Mouse (Mus musculus): ENCODE data around the gene St5. TPM values are rescaled to one million over a fixed set of nuclear protein-coding genes. Genes with fewer than 3 reads are reported as not detected.

Gene St5
- total RNA-seq, 2 experiments from 2014 or later, result 14.1 to 15.1 TPM

- peak in 1 of 2 experiments; percentile 17 for DNase-seq (ENCODE audit: low spot score in 2 of 2)
- intact Hi-C loops (cut with DNase I), result no loop called here
These were observed 592 bp upstream of the St5 start for GRCm38 (mm10) chr7:109704016-109704377.

- no peak for DNase-seq (ENCODE audit: low spot score in 2 of 2)
- intact Hi-C loops (cut with DNase I), result no loop called here
These were observed 684 bp downstream of the St5 start for GRCm38 (mm10) chr7:109702721-109703120.

DNA sequence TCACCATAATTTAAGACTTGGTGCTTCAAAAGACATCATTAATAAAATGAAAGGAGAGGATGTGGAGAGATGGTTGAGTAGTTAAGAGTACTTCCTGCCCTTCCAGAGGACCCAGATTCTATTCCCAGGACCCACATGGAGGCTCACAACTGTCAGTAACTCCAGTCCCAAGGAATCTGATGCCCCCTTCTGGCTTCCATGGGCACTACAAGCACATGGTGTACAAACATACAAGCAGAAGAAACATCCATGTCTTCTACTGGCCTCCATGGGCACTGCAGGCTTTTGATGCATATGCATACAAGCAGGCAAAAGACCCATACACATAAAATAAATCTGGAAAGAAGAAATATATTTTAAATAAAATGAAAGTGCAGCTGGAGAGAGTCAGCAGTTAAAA lies 3.2 kb downstream of the St5 start:
- DNase-seq (ENCODE audit: low spot score in 2 of 2), result no peak
- intact Hi-C loops (cut with DNase I), result no loop called here

- intact Hi-C loops (cut with DNase I), result no loop called here
- DNase-seq (ENCODE audit: low spot score in 2 of 2), result no peak
These were observed 8.1 kb downstream of the St5 start for GRCm38 (mm10) chr7:109695339-109695726.

DNA sequence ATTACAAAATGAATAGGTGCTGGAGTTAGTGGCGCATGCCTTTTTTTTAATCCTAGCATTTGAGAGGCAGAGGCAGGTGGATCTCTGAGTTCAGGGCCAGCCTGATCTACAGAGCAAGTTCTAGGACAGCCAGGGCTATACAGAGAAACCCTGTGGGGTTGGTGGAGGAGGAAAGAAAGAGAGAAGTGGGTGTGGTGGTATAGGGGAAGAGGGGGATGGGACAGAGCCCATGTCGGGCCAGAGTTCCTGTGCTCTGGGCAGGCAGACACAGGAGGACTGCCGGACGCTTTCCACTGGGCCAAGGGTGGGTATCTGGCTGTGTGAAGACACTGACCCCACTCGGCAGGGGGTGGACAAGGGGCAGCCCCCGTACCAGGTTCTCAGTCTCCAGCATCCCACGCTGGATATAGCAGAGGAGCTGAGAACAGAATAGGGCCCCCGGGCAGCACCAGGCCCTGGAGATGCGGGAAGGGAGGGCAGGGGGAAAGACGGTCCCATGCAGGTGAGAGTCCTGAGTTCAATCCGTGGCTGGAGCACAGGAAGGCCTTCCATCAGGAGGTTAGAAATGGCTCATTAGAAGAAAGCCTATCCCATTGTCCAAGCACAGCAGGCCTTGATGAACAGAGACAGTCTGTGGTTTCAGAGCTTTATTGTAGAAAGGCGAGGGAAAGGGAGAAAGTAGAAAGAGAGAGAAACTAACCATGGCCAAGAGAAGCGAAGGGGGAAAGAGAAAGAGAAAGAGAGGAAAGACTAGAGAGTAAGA lies 8.6 kb downstream of the St5 start:
- intact Hi-C loops (cut with DNase I), result no loop called here
- no peak for DNase-seq (ENCODE audit: low spot score in 2 of 2)

DNA sequence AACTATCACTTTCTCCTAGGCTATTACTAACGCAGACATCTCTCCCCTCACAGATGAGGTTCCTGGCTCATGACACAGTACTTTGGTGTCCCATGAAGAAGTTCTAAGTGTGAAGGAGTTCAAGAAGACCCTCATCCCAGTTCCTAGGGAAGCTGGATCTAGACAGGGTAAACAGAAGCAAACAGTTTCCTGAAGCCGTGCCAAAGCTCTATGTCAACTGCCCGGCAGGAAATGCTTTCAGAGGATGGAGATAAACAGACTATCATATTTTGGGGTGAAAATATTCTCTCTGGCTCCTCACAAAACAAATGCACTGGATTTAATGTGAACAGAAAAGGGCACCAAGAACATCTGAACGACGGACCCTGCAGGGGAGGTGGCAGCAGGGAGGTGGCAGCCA lies 12.4 kb downstream of the St5 start:
- DNase-seq (ENCODE audit: low spot score in 2 of 2), result no peak
- intact Hi-C loops (cut with DNase I), result no loop called here

DNA sequence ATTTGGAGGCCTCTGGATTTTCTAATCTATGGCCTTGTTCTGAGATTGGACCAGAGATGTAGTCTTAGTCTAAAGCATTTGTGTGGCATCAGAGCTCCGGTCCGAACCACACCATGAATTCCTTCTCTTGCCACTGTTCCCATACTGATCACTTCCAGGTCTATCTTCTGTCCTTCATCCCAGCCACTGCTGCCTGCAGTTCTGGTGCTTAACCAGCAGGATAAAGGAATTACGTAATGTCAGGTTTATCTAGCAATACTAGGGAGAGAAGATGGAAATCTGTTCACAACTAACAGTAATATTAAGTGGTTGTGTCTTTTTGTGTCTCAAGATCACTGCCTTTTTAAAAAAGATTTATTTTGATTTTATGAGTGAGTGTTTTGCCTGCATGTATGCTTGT lies 13.3 kb downstream of the St5 start:
- intact Hi-C loops (cut with DNase I), result no loop called here
- no peak for DNase-seq (ENCODE audit: low spot score in 2 of 2)

DNA sequence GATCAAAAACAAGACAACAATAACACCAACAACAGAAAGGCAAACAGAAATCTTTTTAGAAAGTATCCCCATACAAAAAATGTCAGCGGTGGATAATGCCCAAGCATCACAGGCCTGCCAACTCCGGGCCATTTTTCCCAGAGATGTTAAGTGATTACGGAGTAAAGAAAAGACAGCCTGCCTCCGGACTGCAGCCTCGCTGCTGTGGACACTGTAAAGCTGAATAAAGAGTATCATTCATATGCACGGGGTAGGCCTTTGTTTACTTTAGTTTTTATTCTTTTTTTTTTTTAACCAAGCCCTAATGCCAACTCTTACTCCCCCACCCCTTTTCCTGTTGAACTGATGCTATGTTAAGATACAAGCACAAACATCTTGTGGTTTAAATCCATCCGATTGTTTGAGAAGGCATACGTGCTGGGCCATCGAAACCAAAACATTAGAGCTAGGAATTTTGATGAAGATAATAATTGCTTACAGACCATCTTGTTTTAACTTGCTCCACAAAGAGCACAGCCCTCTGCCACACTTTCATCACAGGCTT lies 16.7 kb downstream of the St5 start:
- no peak for DNase-seq (ENCODE audit: low spot score in 2 of 2)
- intact Hi-C loops (cut with DNase I), result no loop called here

DNA sequence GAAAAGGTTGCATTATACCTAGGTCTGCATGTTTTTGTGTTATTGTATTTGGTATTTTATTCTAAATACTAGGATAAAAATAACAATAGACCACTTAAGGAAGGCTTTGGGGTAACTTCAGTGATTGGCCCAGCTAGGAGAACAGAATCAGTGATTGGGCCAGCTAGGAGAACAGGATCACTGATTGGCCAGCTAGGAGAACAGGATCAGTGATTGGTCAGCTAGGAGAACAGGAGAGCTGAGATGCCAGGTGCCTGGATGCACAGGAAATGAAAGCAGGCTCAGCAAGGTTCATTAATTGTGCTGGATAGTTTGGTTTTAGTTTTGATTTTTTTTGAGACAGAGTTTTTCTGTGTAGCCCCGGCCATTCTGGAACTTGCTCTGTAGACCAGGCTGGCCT lies 22.5 kb downstream of the St5 start:
- intact Hi-C loops (cut with DNase I), result no loop called here
- DNase-seq (ENCODE audit: low spot score in 2 of 2), result no peak

GRCm38 (mm10) chr7:109680284-109680683 lies 23.1 kb downstream of the St5 start:
- intact Hi-C loops (cut with DNase I), result no loop called here
- no peak for DNase-seq (ENCODE audit: low spot score in 2 of 2)

DNA sequence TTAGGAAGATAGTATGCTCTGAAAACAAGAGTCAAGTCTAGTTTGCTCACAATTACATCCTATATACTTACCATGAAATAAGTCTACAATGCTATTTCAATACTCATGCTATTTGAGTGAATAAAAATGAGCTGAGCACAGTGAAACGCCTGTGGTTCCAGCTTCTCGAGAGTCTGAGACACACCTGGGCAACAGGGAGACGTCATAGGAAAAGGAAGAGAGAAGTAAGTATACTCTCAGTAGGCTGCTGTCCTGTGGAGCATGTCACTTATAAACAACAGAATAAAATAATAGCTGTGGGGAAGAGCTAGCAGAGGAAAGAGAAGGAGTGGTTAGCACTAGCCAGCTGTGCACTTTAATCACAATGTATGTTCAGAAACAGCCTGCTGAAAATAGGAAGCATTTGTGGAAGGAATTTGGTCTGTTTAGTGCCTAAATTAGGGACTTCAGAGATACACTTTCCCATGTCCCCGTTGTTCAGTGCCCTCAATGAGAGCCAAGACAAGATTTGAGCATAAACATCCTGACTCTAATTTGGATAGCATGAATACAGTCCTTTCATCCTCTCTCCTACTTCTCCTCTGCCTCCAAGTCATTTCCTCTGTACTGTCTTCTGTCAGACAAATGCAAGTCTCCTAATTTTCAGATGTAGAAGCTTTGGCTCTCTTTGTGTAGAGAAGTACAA lies 28.3 kb downstream of the St5 start:
- no peak for DNase-seq (ENCODE audit: low spot score in 2 of 2)
- intact Hi-C loops (cut with DNase I), result loop anchor here (5.0 kb wide), 1 partner anchor 58 kb away; no protein-coding TSS in a partner anchor

- DNase-seq (ENCODE audit: low spot score in 2 of 2), result peak; percentile 57 to 83
- intact Hi-C loops (cut with DNase I), result loop anchor here (5.0 kb wide), 1 partner anchor 55 kb away; no protein-coding TSS in a partner anchor
These were observed 31.6 kb downstream of the St5 start for GRCm38 (mm10) chr7:109671581-109672471.

DNA sequence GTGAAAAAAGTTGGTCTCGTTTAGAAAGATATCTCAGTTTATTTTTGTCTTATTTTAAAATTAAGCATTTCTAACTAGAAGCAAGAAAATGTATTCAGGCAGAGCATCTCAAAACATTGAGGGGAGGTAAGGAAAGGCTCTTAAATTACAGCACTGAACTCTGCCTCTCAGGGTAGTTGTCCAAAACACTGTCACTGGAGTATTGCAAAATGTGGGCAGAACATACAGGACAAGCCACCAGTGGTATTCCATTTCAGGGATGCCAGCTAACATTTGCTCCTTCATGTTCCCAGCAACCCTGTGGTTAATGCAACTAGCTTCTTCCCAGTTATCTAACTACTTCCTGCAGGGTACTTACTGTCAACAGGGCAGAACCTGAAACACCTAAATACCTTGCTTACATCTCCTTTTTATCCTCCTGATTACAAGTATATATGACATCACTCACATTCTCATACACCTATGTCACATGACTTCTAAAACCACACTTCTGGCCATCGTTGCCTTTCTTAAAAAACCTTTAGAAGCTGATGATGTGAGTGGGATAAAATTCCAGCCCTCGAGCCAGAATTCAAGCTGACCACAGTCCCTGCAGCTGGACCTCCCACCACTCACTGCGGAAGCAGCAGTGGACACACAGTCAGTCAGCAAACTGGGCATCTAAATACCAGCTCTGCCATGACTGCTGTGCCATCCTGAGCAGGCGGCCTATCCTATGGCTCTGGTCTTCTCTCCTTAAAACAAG lies 33.8 kb downstream of the St5 start:
- no peak for DNase-seq (ENCODE audit: low spot score in 2 of 2)
- intact Hi-C loops (cut with DNase I), result loop anchor here (5.0 kb wide), 1 partner anchor 52 kb away; no protein-coding TSS in a partner anchor

DNA sequence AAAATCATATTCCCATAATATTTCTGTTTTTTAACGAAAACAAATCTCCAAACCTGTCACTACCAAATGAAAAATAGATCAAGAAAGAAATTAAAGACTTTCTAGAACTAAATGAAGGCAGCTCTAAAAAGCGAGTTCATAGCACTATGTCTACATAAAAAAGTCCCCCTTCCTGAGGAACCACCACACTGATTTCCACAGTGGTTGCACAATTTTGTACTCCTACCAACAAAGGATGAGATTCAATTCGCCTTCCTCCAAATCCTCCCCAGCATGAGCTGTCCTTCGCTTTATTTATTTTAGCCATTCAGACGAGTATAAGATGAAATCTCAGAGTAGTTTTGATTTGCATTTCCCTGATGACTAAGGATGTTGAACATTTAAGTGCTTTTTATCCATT lies 36.7 kb downstream of the St5 start:
- no peak for DNase-seq (ENCODE audit: low spot score in 2 of 2)
- intact Hi-C loops (cut with DNase I), result no loop called here

DNA sequence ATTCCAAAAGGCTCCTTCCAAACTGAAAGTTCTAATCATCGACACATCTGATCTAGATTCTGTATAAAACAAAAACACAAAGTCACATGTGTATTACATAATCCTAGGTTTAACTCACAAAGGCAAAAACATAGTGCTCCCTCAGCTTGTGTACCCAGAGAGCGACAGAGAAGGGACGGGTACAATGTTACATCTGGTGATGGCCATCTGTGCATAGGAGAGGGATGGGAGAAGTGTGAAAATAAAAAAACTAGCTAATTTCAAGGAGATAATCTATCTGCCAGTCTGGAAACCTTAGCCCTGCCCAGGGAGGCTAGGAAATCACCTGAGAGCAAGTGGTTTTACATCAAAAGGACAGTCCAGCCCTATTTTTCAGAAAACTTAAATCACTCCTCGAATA lies 40.8 kb downstream of the St5 start:
- intact Hi-C loops (cut with DNase I), result no loop called here
- DNase-seq (ENCODE audit: low spot score in 2 of 2), result peak; percentile 13 to 33

DNA sequence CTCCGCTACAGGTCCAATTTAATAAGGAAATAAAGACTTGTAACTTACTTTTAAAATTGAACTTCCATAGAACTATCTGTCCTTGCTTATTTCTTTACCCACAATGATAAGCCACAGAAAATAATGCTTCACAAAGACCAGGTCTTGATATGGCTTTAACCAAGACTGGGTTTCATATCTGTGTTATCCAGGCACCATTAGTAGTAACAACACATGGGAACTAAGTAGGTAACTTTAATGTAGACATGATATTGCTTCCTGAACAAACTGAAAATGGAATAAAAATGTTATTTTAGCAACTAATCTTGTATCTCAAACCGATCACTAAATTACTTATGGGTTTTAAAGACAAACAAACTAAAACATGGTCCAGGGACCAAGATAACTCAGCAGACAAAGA lies 44.1 kb downstream of the St5 start:
- intact Hi-C loops (cut with DNase I), result no loop called here
- no peak for DNase-seq (ENCODE audit: low spot score in 2 of 2)

- intact Hi-C loops (cut with DNase I), result no loop called here
- DNase-seq (ENCODE audit: low spot score in 2 of 2), result no peak
These were observed 45.5 kb downstream of the St5 start for GRCm38 (mm10) chr7:109657884-109658283.

GRCm38 (mm10) chr7:109654871-109655270 lies 48.5 kb downstream of the St5 start:
- intact Hi-C loops (cut with DNase I), result no loop called here
- DNase-seq (ENCODE audit: low spot score in 2 of 2), result no peak

DNA sequence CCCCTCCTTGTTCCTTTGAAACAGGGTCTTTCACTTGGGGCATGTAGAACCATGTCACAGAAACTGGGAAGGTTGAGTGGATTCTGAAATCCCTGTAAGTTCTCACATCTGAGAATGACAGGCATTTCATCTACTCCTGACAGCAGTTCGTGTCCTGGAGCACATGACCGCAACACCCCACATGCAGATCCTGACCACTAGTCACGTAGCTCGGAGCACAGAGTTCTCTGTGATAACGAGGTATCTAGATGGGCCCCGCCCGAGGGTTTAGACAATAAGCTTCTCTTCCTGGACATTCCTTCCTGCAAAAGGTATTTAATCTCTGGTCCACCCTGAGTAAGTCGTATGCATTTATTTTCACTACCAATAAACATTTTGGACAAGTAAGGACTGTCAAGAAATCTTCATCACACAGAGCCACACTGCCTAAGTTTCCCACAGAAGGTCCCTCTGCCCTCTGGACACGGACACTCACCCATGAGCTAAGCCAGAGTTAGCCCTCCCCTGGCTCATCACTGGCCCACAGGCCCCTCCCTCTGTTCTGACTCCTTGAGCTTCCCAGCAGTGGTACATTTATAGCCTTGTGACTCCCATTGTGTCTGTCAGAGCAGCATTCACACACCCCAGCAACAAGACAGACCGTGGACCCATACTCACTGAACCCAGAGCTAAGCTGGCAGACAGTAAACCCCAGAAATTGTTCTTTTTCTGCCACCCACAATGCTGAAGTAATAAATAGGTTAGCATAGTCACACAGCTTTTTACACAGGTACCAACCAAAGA lies 54.4 kb downstream of the St5 start:
- DNase-seq (ENCODE audit: low spot score in 2 of 2), result no peak
- intact Hi-C loops (cut with DNase I), result no loop called here

All from left cerebral cortex, postnatal 25 days (tissue).